Mouse (Mus musculus) cerebellum, adult 8-10 months (tissue): Measurements from ENCODE around the gene Id2.

ENCODE experiments used
- DNase-seq: peaks from one replicate; pipeline ENCODE4 v3.0.0; 2022

Id2 gene

GRCm38 (mm10) chr12:25097052-25097209 is at the start of gene Id2:
Id2 (minus strand) TSS chr12:25097140.
- no peak for DNase-seq

GRCm38 (mm10) chr12:25145344-25145698 is 48.4 kb upstream of the Id2 start:
- no peak for DNase-seq

GRCm38 (mm10) chr12:25144591-25145343 is 47.8 kb upstream of the Id2 start:
- DNase-seq = no peak

- no peak for DNase-seq
These were observed 46.6 kb upstream of the Id2 start for GRCm38 (mm10) chr12:25143492-25143891.

- DNase-seq = no peak
These were observed 45.3 kb upstream of the Id2 start for GRCm38 (mm10) chr12:25142251-25142650.

- no peak for DNase-seq
These were observed 44.4 kb upstream of the Id2 start for GRCm38 (mm10) chr12:25141311-25141710.

GRCm38 (mm10) chr12:25140115-25140514 is 43.2 kb upstream of the Id2 start:
- DNase-seq = no peak

GRCm38 (mm10) chr12:25138616-25139015 is 41.7 kb upstream of the Id2 start:
- DNase-seq = no peak

GRCm38 (mm10) chr12:25132046-25132445 is 35.1 kb upstream of the Id2 start:
- no peak for DNase-seq

- DNase-seq = no peak
These were observed 30.7 kb upstream of the Id2 start for GRCm38 (mm10) chr12:25127629-25128028.

- no peak for DNase-seq
These were observed 29.3 kb upstream of the Id2 start for GRCm38 (mm10) chr12:25126228-25126627.

GRCm38 (mm10) chr12:25125239-25125776 is 28.4 kb upstream of the Id2 start:
- no peak for DNase-seq

- no peak for DNase-seq
These were observed 27.7 kb upstream of the Id2 start for GRCm38 (mm10) chr12:25124431-25125238.

GRCm38 (mm10) chr12:25120753-25121152 is 23.8 kb upstream of the Id2 start:
- DNase-seq = no peak

GRCm38 (mm10) chr12:25119278-25119677 is 22.3 kb upstream of the Id2 start:
- DNase-seq = no peak

GRCm38 (mm10) chr12:25117856-25118511 is 21.0 kb upstream of the Id2 start:
- DNase-seq = no peak

- no peak for DNase-seq
These were observed 19.2 kb upstream of the Id2 start for GRCm38 (mm10) chr12:25116126-25116525.

GRCm38 (mm10) chr12:25114426-25114825 is 17.5 kb upstream of the Id2 start:
- no peak for DNase-seq

- no peak for DNase-seq
These were observed 16.4 kb upstream of the Id2 start for GRCm38 (mm10) chr12:25113357-25113756.

- no peak for DNase-seq
These were observed 15.9 kb upstream of the Id2 start for GRCm38 (mm10) chr12:25112806-25113205.

- no peak for DNase-seq
These were observed 13.7 kb upstream of the Id2 start for GRCm38 (mm10) chr12:25110682-25111078.

- DNase-seq = peak; percentile 8
These were observed 13.2 kb upstream of the Id2 start for GRCm38 (mm10) chr12:25109971-25110681.

- DNase-seq = no peak
These were observed 11.9 kb upstream of the Id2 start for GRCm38 (mm10) chr12:25108865-25109264.
